ENCODE assay signal across 8 mouse cellular contexts in the genomic region with DNA sequence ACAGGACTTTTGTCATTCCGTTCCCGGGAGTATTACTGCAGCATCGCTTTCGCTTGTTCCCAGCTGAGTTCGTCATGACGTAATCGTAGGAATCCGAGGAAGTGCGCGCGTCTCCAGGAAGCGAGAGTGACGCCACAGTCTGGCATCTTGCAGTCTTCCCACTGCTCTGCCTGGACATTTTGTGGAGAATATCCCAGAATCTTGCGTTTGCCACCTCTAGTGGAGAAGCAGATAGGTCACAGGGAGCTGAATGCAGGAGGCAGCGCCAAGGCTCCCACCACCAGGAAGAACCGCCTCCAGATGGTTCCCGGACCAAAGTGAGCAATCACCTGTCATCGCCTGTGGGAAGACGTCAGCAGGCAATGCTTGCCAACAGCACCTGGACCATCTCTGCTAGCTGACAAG. TPM values are rescaled to one million over a fixed set of nuclear protein-coding genes. Genes with fewer than 3 reads are reported as not detected.
DNase-seq lines count a peak whose midpoint lies in the region; ATAC-seq and TF ChIP-seq lines count a peak whose summit lies in the region.

No protein-coding gene starts in this region.

- H3K27ac ChIP-seq in embryonic facial prominence, embryonic 12.5 days, result no peak overlapping the region
- H3K27ac ChIP-seq in heart, postnatal 0 days (ENCODE audit: low read depth), result peak overlapping the region; percentile 23; the same call in 1 of the 2 replicates
- H3K27ac ChIP-seq in midbrain, embryonic 11.5 days (ENCODE audit: low read depth, low read length), result no peak overlapping the region
- no peak overlapping the region for H3K27ac ChIP-seq in stomach, postnatal 0 days (replicated peaks)

- WGBS in embryonic facial prominence, embryonic 12.5 days, result 59% methylated on average over 19 of the region's 19 CpGs
- WGBS in heart, postnatal 0 days, result 32% methylated on average over 19 of the region's 19 CpGs
- WGBS in midbrain, embryonic 11.5 days, result 64% methylated on average over 19 of the region's 19 CpGs
- 32% methylated on average over 19 of the region's 19 CpGs for WGBS in stomach, postnatal 0 days

- H3K9ac ChIP-seq in embryonic facial prominence, embryonic 12.5 days, result no peak overlapping the region
- H3K9ac ChIP-seq in heart, postnatal 0 days (replicated peaks; ENCODE audit: low read depth, low read length), result 0 out of 2 replicates have a peak overlapping the region, but pooled peaks have one; percentile 17
- no peak overlapping the region for H3K9ac ChIP-seq in midbrain, embryonic 11.5 days (ENCODE audit: low read length)
- H3K9ac ChIP-seq in stomach, postnatal 0 days (ENCODE audit: low read length), result no peak overlapping the region

- DNase-seq in left cerebral cortex, adult 18-20 months (ENCODE audit: low spot score in 2 of 2), result peak; percentile 57 to 62
- no peak for DNase-seq in left cerebral cortex, adult 11 months (ENCODE audit: low spot score)
- peak; percentile 78 for DNase-seq in heart, postnatal 0 days (ENCODE audit: low spot score)
- DNase-seq in layer of hippocampus, postnatal 14 days (ENCODE audit: low spot score in 2 of 2), result peak; percentile 6 to 24
- DNase-seq in midbrain, embryonic 11.5 days (ENCODE audit: low spot score, missing footprints), result no peak
- peak; percentile 43 for DNase-seq in stomach, postnatal 0 days (ENCODE audit: low spot score)
- DNase-seq in thymus, postnatal 10 days (ENCODE audit: low spot score in 2 of 2), result no peak

- H3K27me3 ChIP-seq in embryonic facial prominence, embryonic 12.5 days, result no peaks in the 10 kb centered on the region
- H3K27me3 ChIP-seq in heart, postnatal 0 days (ENCODE audit: control insufficient read depth, insufficient read depth, low read length), result no peaks in the 10 kb centered on the region
- no peaks in the 10 kb centered on the region for H3K27me3 ChIP-seq in midbrain, embryonic 11.5 days (ENCODE audit: control insufficient read depth, insufficient read depth, low read length)
- no peaks in the 10 kb centered on the region for H3K27me3 ChIP-seq in stomach, postnatal 0 days (ENCODE audit: control insufficient read depth, insufficient read depth, low read length)

- H3K9me3 ChIP-seq in embryonic facial prominence, embryonic 12.5 days, result no peaks in the 10 kb centered on the region
- H3K9me3 ChIP-seq in heart, postnatal 0 days (replicated peaks; ENCODE audit: control insufficient read depth, low read length), result no peaks in the 10 kb centered on the region
- no peaks in the 10 kb centered on the region for H3K9me3 ChIP-seq in midbrain, embryonic 11.5 days (ENCODE audit: control insufficient read depth, low read length)
- no peaks in the 10 kb centered on the region for H3K9me3 ChIP-seq in stomach, postnatal 0 days (ENCODE audit: control insufficient read depth, low read length)

- H3K4me1 ChIP-seq in embryonic facial prominence, embryonic 12.5 days, result no peaks in the 10 kb centered on the region
- H3K4me1 ChIP-seq in heart, postnatal 0 days (ENCODE audit: control insufficient read depth, insufficient read depth), result no peaks in the 10 kb centered on the region
- H3K4me1 ChIP-seq in midbrain, embryonic 11.5 days (ENCODE audit: control insufficient read depth, insufficient read depth, low read length), result no peaks in the 10 kb centered on the region
- no peaks in the 10 kb centered on the region for H3K4me1 ChIP-seq in stomach, postnatal 0 days (replicated peaks; ENCODE audit: control insufficient read depth, insufficient read depth)

- TF ChIP-seq EP300 in heart, postnatal 0 days (IDR thresholded peaks at IDR 0.05; ENCODE audit: low read depth), result no peak
- no peak for TF ChIP-seq EP300 in stomach, postnatal 0 days (optimal IDR thresholded peaks at IDR 0.05)

- no peak for ATAC-seq in embryonic facial prominence, embryonic 12.5 days (ENCODE audit: insufficient number of reproducible peaks, insufficient read depth, low FRiP score, low TSS enrichment)
- ATAC-seq in heart, postnatal 0 days (ENCODE audit: insufficient read depth, low read depth), result peak; percentile 54
- ATAC-seq in midbrain, embryonic 11.5 days (ENCODE audit: low FRiP score), result no peak
- ATAC-seq in stomach, postnatal 0 days (ENCODE audit: low FRiP score, low TSS enrichment), result peak; percentile 51

- peak; percentile 17; the same call in 1 of the 2 replicates for TF ChIP-seq CTCF in heart, postnatal 0 days (IDR thresholded peaks at IDR 0.05; ENCODE audit: low read depth)
- peak; percentile 43 for TF ChIP-seq CTCF in stomach, postnatal 0 days (IDR thresholded peaks at IDR 0.05; ENCODE audit: low read depth)

- peak overlapping the region; percentile 35 for H3K4me2 ChIP-seq in embryonic facial prominence, embryonic 12.5 days (replicated peaks)
- peak overlapping the region; percentile 59 for H3K4me2 ChIP-seq in heart, postnatal 0 days (ENCODE audit: low read depth, low read length)
- H3K4me2 ChIP-seq in midbrain, embryonic 11.5 days, result peak overlapping the region; percentile 25
- peak overlapping the region; percentile 46 for H3K4me2 ChIP-seq in stomach, postnatal 0 days (replicated peaks; ENCODE audit: low read depth)

- H3K4me3 ChIP-seq in embryonic facial prominence, embryonic 12.5 days, result no peak overlapping the region
- H3K4me3 ChIP-seq in heart, postnatal 0 days (ENCODE audit: low read depth, low read length), result peak overlapping the region; percentile 31
- no peak overlapping the region for H3K4me3 ChIP-seq in midbrain, embryonic 11.5 days (ENCODE audit: low read depth, low read length)
- H3K4me3 ChIP-seq in stomach, postnatal 0 days (ENCODE audit: low read depth, low read length), result peak overlapping the region; percentile 27

- no peaks in the 10 kb centered on the region for H3K36me3 ChIP-seq in embryonic facial prominence, embryonic 12.5 days
- no peaks in the 10 kb centered on the region for H3K36me3 ChIP-seq in heart, postnatal 0 days (replicated peaks; ENCODE audit: control insufficient read depth, insufficient read depth, low read length)
- H3K36me3 ChIP-seq in midbrain, embryonic 11.5 days (ENCODE audit: control insufficient read depth, insufficient read depth, low read length), result no peaks in the 10 kb centered on the region
- H3K36me3 ChIP-seq in stomach, postnatal 0 days (ENCODE audit: control insufficient read depth, insufficient read depth, low read length), result no peaks in the 10 kb centered on the region

RNA-seq across cellular contexts. Expression of a gene that starts 23.8 kb away (rescaled TPM):
- 100 to 1,000 TPM; 117 to 135 TPM for total RNA-seq in left cerebral cortex, adult 18-20 months (2021)
- 159 and 160 TPM in 2 replicates for polyA plus RNA-seq in embryonic facial prominence, embryonic 12.5 days (2016; fragmentation: Nextera tagmentation; extraction: Ambion mirVana)
- 51.9 and 52.8 TPM in 2 replicates for total RNA-seq in heart, postnatal 0 days (2014; rRNA removed; ENCODE audit: low replicate concordance)
- polyA plus RNA-seq in heart, postnatal 0 days (2015; fragmentation: Nextera tagmentation; extraction: Ambion mirVana), result 42.0 and 46.7 TPM in 2 replicates
- 100 to 1,000 TPM; 123 to 126 TPM for total RNA-seq in layer of hippocampus, postnatal 14 days (2021)
- polyA plus RNA-seq in midbrain, embryonic 11.5 days (2014; fragmentation: Nextera tagmentation; extraction: Ambion mirVana), result 60.9 and 71.3 TPM in 2 replicates
- polyA plus RNA-seq in stomach, postnatal 0 days (2015; fragmentation: Nextera tagmentation; extraction: Ambion mirVana), result 60.7 and 63.8 TPM in 2 replicates

RNA-seq across cellular contexts. Expression of a gene that starts 24.3 kb away (rescaled TPM):
- 1 to 10 TPM; 1.1 to 2.2 TPM for total RNA-seq in left cerebral cortex, adult 18-20 months (2021)
- polyA plus RNA-seq in embryonic facial prominence, embryonic 12.5 days (2016; fragmentation: Nextera tagmentation; extraction: Ambion mirVana), result 0.32 and 0.38 TPM in 2 replicates
- not detected in 2 replicates for total RNA-seq in heart, postnatal 0 days (2014; rRNA removed; ENCODE audit: low replicate concordance)
- 0.16 TPM in 1 of 2 replicates, not detected in the other for polyA plus RNA-seq in heart, postnatal 0 days (2015; fragmentation: Nextera tagmentation; extraction: Ambion mirVana)
- not detected for total RNA-seq in layer of hippocampus, postnatal 14 days (2021)
- not detected in 2 replicates for polyA plus RNA-seq in midbrain, embryonic 11.5 days (2014; fragmentation: Nextera tagmentation; extraction: Ambion mirVana)
- 0.31 and 0.51 TPM in 2 replicates for polyA plus RNA-seq in stomach, postnatal 0 days (2015; fragmentation: Nextera tagmentation; extraction: Ambion mirVana)

RNA-seq across cellular contexts. Expression of a gene that starts 48.5 kb away (rescaled TPM):
- not detected for total RNA-seq in left cerebral cortex, adult 18-20 months (2021)
- polyA plus RNA-seq in embryonic facial prominence, embryonic 12.5 days (2016; fragmentation: Nextera tagmentation; extraction: Ambion mirVana), result not detected in 2 replicates
- not detected in 2 replicates for total RNA-seq in heart, postnatal 0 days (2014; rRNA removed; ENCODE audit: low replicate concordance)
- polyA plus RNA-seq in heart, postnatal 0 days (2015; fragmentation: Nextera tagmentation; extraction: Ambion mirVana), result 0.10 TPM in 1 of 2 replicates, not detected in the other
- total RNA-seq in layer of hippocampus, postnatal 14 days (2021), result not detected
- not detected in 2 replicates for polyA plus RNA-seq in midbrain, embryonic 11.5 days (2014; fragmentation: Nextera tagmentation; extraction: Ambion mirVana)
- polyA plus RNA-seq in stomach, postnatal 0 days (2015; fragmentation: Nextera tagmentation; extraction: Ambion mirVana), result 113 and 133 TPM in 2 replicates

Comparison
In these comparisons a context has a peak if more than half of its experiments do, and no peak if none do; other contexts are left out.
1. DNase-seq: peak in left cerebral cortex, adult 18-20 months (2 of 2), heart, postnatal 0 days (single experiment), layer of hippocampus, postnatal 14 days (2 of 2) and stomach, postnatal 0 days (single experiment); none in left cerebral cortex, adult 11 months (single experiment), midbrain, embryonic 11.5 days (single experiment) and thymus, postnatal 10 days (0 of 2).
2. ATAC-seq: peak in heart, postnatal 0 days (single experiment) and stomach, postnatal 0 days (single experiment); none in embryonic facial prominence, embryonic 12.5 days (single experiment) and midbrain, embryonic 11.5 days (single experiment).
3. H3K4me3 ChIP-seq: peak in heart, postnatal 0 days (single experiment) and stomach, postnatal 0 days (single experiment); none in embryonic facial prominence, embryonic 12.5 days (single experiment) and midbrain, embryonic 11.5 days (single experiment).
4. RNA of a gene that starts 48.5 kb away (polyA plus RNA-seq): 113 to 133 TPM in stomach, postnatal 0 days; 0.10 TPM in heart, postnatal 0 days, not detected in embryonic facial prominence, embryonic 12.5 days and not detected in midbrain, embryonic 11.5 days; every median in the first group is over 100 times any median in the second.
5. Peak in every context shown above with its lines, with median percentiles within 50 percentile points of each other: H3K4me2 ChIP-seq.